Comparison of ENCODE assay signal across 13 mouse cellular contexts in the genomic region with DNA sequence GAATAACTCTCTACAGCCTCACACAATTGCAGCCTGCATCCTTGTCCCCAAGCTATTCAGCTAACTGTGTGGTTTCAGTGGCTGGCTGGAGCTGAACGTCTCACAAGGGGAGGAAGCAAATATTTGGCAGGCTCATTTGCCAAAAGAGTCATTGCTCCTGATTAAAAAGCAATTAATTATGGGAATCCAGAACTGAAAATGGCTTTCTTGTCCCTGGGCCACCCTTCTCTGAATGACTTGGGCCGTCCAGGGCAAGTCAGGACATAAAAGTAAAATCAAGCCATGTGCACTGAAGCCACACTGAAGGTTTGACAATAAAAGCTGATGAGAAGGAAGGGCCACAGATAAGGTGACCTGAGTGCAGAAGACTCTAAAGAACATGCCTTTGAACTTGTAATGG.
DNase-seq lines count a peak whose midpoint lies in the region.
"Had no signal": no experiment of that assay in that cellular context is flagged by ENCODE, and none has a peak within 500 bp of the region (broad histone marks: within the 10 kb centered on the region; RNA-seq: fewer than 3 reads in every experiment).

No protein-coding gene starts in this region.

- peak; percentile 20 for DNase-seq in embryo, embryonic 10 days (ENCODE audit: low spot score)
- no peak for DNase-seq in embryo, embryonic 11 days
- DNase-seq in lung, postnatal 10 days: peak; percentile 40
- no peak for DNase-seq in lung, postnatal 25 days (ENCODE audit: low spot score)
- peak; percentile 31 for DNase-seq in kidney, adult 9 months
- peak; percentile 14 to 40 for DNase-seq in kidney, postnatal 4 days
- no peak for DNase-seq in thymus, postnatal 25 days
- no peak for DNase-seq in frontal cortex, postnatal 14 days (ENCODE audit: low spot score in 2 of 2)
- DNase-seq: cerebellum, postnatal 25 days; forebrain, postnatal 0 days; lung, postnatal 36 days; right cerebral cortex, adult 18-20 months; thymus, postnatal 4 days had no signal

Comparison
In these comparisons a context has a peak if more than half of its experiments do, and no peak if none do; other contexts are left out.
1. DNase-seq: peak in embryo, embryonic 10 days (single experiment), lung, postnatal 10 days (single experiment), kidney, adult 9 months (single experiment) and kidney, postnatal 4 days (2 of 2); none in embryo, embryonic 11 days (single experiment), lung, postnatal 25 days (single experiment), thymus, postnatal 25 days (single experiment) and frontal cortex, postnatal 14 days (0 of 2).